Mouse (Mus musculus) MEL (cell line): ENCODE measurements at regions not wholly inside any gene's neighbourhood (a gene's known extent, or its start where the extent isn't known, plus 50 kb on each side); places are given as distances from the start of the nearest gene placed in this dataset.

Experiments
- DNase-seq: peaks from one replicate; pipeline ENCODE4 v3.0.0; 2011; ENCODE audit warnings: low read depth, low spot score
- H3K27ac ChIP-seq: 2 replicates; pipeline ENCODE4 v1.5.1; 2012; ENCODE audit warnings: low read depth, mild to moderate bottlenecking, control low read depth, low read length, moderate library complexity; ENCODE audit not compliant: control insufficient read depth
- H3K27me3 ChIP-seq, 2 experiments: fragments of 150-350 bp in 1 of 2; sonication (generic) in 1 of 2; 2 replicates each; pipeline ENCODE4 v1.6.1; 2012; ENCODE audit warnings: low read length in 2 of 2, mild to moderate bottlenecking in 2 of 2, improper control_type of control experiment in 1 of 2, moderate library complexity in 1 of 2; ENCODE audit not compliant: insufficient read depth in 2 of 2, control insufficient read depth in 1 of 2
- H3K36me3 ChIP-seq, 2 experiments: 2 replicates each; pipeline ENCODE4 v1.6.1; 2012 to 2014; ENCODE audit warnings: low read length in 2 of 2, improper control_type of control experiment in 1 of 2, inconsistent platforms in 1 of 2, mild to moderate bottlenecking in 1 of 2; ENCODE audit not compliant: insufficient read depth in 2 of 2, control insufficient read depth in 1 of 2
- H3K4me1 ChIP-seq, 2 experiments: fragments of 150-350 bp in 1 of 2; sonication (generic) in 1 of 2; 2 replicates each; pipeline ENCODE4 v1.6.1; 2012; ENCODE audit warnings: low read length in 2 of 2, improper control_type of control experiment in 1 of 2, mild to moderate bottlenecking in 1 of 2; ENCODE audit not compliant: insufficient read depth in 2 of 2, control insufficient read depth in 1 of 2
- H3K4me3 ChIP-seq, 2 experiments: fragments of 150-350 bp in 1 of 2; sonication (generic) in 1 of 2; 2 replicates each; pipeline ENCODE4 v1.5.1; 2012; ENCODE audit warnings: low read depth in 2 of 2, low read length in 2 of 2, mild to moderate bottlenecking in 2 of 2, moderate library complexity in 2 of 2, control low read depth in 1 of 2, improper control_type of control experiment in 1 of 2; ENCODE audit not compliant: control insufficient read depth in 1 of 2, insufficient read depth in 1 of 2
- H3K79me2 ChIP-seq: 2 replicates; pipeline ENCODE4 v1.6.1; 2012; ENCODE audit warnings: mild to moderate bottlenecking, low read length, moderate library complexity; ENCODE audit not compliant: control insufficient read depth, poor library complexity, insufficient read depth
- H3K9ac ChIP-seq: 2 replicates; pipeline ENCODE4 v1.6.1; 2012; ENCODE audit warnings: low read depth, mild to moderate bottlenecking, control low read depth, low read length, moderate library complexity; ENCODE audit not compliant: control insufficient read depth, poor library complexity, severe bottlenecking
- H3K9me3 ChIP-seq: fragments of 150-350 bp; sonication (generic); replicated peaks from 2 replicates; pipeline ENCODE4 v1.6.1; 2012; ENCODE audit warnings: mild to moderate bottlenecking, low read length, improper control_type of control experiment, moderate library complexity; ENCODE audit not compliant: insufficient read depth
- CTCF ChIP-seq, 3 experiments: IDR thresholded peaks in 2 of 3; conservative IDR thresholded peaks in 1 of 3; 2 replicates each; pipeline ENCODE4 v1.5.1; 2011 to 2012; ENCODE audit warnings: low read length in 3 of 3, low read depth in 2 of 3, mild to moderate bottlenecking in 2 of 3, improper control_type of control experiment in 1 of 3, inconsistent platforms in 1 of 3, mixed read lengths in 1 of 3, moderate library complexity in 1 of 3; ENCODE audit not compliant: control insufficient read depth in 1 of 3, insufficient read depth in 1 of 3, poor library complexity in 1 of 3, severe bottlenecking in 1 of 3
- ETS1 ChIP-seq: IDR thresholded peaks from 2 replicates; pipeline ENCODE4 v1.6.1; 2012; ENCODE audit warnings: low read depth, mild to moderate bottlenecking, inconsistent platforms, low read length, improper control_type of control experiment, moderate library complexity
- GABPA ChIP-seq: IDR thresholded peaks from 2 replicates; pipeline ENCODE4 v1.6.1; 2012; ENCODE audit warnings: low read depth, mild to moderate bottlenecking, inconsistent platforms, low read length, improper control_type of control experiment, moderate library complexity
- JUND ChIP-seq: IDR thresholded peaks from 2 replicates; pipeline ENCODE4 v1.6.1; 2011; ENCODE audit warnings: low read depth, mild to moderate bottlenecking, improper control_type of control experiment, low read length
- MAFK ChIP-seq: IDR thresholded peaks from 2 replicates; pipeline ENCODE4 v1.6.1; 2011; ENCODE audit warnings: low read depth, mild to moderate bottlenecking, low read length, improper control_type of control experiment, borderline replicate concordance
- MYB ChIP-seq: IDR thresholded peaks from 2 replicates; pipeline ENCODE4 v1.6.1; 2011; ENCODE audit warnings: mild to moderate bottlenecking, low read depth, low read length, improper control_type of control experiment
- NELFE ChIP-seq: IDR thresholded peaks from 2 replicates; pipeline ENCODE4 v1.6.1; 2011; ENCODE audit warnings: low read depth, low read length, improper control_type of control experiment
- NRF1 ChIP-seq: IDR thresholded peaks from 2 replicates; pipeline ENCODE4 v1.6.1; 2014; ENCODE audit warnings: low read depth, mild to moderate bottlenecking, inconsistent platforms, low read length, improper control_type of control experiment, moderate library complexity; ENCODE audit not compliant: poor library complexity, insufficient read depth, severe bottlenecking
- POLR2A ChIP-seq, 2 experiments: IDR thresholded peaks; 2 replicates each; pipeline ENCODE4 v1.6.1; 2011 to 2012; ENCODE audit warnings: low read length in 2 of 2, mild to moderate bottlenecking in 2 of 2, control low read depth in 1 of 2, improper control_type of control experiment in 1 of 2, low read depth in 1 of 2, moderate library complexity in 1 of 2; ENCODE audit not compliant: control insufficient read depth in 1 of 2, insufficient read depth in 1 of 2, poor library complexity in 1 of 2
- POLR2AphosphoS5 ChIP-seq: IDR thresholded peaks from 2 replicates; pipeline ENCODE4 v1.6.1; 2012; ENCODE audit warnings: low read depth, borderline replicate concordance, mild to moderate bottlenecking, inconsistent platforms, low read length, moderate library complexity, mixed read lengths
- RAD21 ChIP-seq: IDR thresholded peaks from 2 replicates; pipeline ENCODE4 v1.6.1; 2011; ENCODE audit warnings: mild to moderate bottlenecking, low read depth, low read length, improper control_type of control experiment
- RCOR1 ChIP-seq: IDR thresholded peaks from 2 replicates; pipeline ENCODE4 v1.6.1; 2012; ENCODE audit warnings: low read depth, mild to moderate bottlenecking, inconsistent platforms, low read length, improper control_type of control experiment
- SMC3 ChIP-seq: IDR thresholded peaks from 2 replicates; pipeline ENCODE4 v1.6.1; 2011; ENCODE audit warnings: low read depth, low read length, improper control_type of control experiment
- TCF12 ChIP-seq: IDR thresholded peaks from 2 replicates; pipeline ENCODE4 v1.6.1; 2014; ENCODE audit warnings: low read depth, mild to moderate bottlenecking, inconsistent platforms, low read length, improper control_type of control experiment, moderate library complexity
- USF1 ChIP-seq: IDR thresholded peaks from 2 replicates; pipeline ENCODE4 v1.6.1; 2014; ENCODE audit warnings: low read depth, mild to moderate bottlenecking, inconsistent platforms, low read length, improper control_type of control experiment, moderate library complexity
- ZC3H11A ChIP-seq: IDR thresholded peaks from 2 replicates; pipeline ENCODE4 v1.6.1; 2012; ENCODE audit warnings: low read depth, mild to moderate bottlenecking, inconsistent platforms, low read length, improper control_type of control experiment
- ZMIZ1 ChIP-seq: IDR thresholded peaks from 2 replicates; pipeline ENCODE4 v1.6.1; 2012; ENCODE audit warnings: low read depth, mild to moderate bottlenecking, inconsistent platforms, low read length, improper control_type of control experiment, moderate library complexity
- ZNF384 ChIP-seq: IDR thresholded peaks from 2 replicates; pipeline ENCODE4 v1.6.1; 2012; ENCODE audit warnings: low read depth, mild to moderate bottlenecking, inconsistent platforms, low read length, improper control_type of control experiment

DNA sequence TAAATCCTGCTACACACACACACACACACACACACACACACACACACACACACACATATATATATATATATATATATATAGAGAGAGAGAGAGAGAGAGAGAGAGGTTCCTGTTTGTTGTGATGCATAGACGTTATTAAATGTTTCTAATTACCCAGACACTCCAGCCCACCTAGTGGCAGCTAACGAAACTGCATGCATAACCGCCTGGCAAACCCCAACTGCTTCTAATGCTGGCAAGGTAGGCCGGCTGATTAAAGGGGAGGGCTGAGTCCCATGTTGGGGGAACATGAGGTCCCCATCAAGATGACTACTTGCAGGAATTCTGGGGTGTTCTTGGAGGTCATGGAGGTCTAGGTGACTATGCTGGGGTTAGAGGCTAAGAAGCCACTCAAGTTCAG, 174.1 kb upstream of the Csf3r start:
- H3K4me1 ChIP-seq: no peaks in the 10 kb centered on the region
- no peak overlapping the region for H3K4me3 ChIP-seq
- DNase-seq: peak; percentile 13
- no peaks in the 10 kb centered on the region for H3K27me3 ChIP-seq
- no peaks in the 10 kb centered on the region for H3K36me3 ChIP-seq
- TF ChIP-seq MAFK (no peak), RAD21 (peak; percentile 7), CTCF (IDR thresholded peaks at IDR 0.05 in 2 of 3, conservative IDR thresholded peaks at IDR 0.05 in 1 of 3; ENCODE audit: control insufficient read depth in 1 of 3, insufficient read depth in 1 of 3, low read depth in 2 of 3, low read length in 3 of 3, poor library complexity in 1 of 3, severe bottlenecking in 1 of 3) (peak in 2 of 3 experiments; percentile 13 to 33; a peak in 2 of 6 replicates), POLR2AphosphoS5 (no peak)
- no peak overlapping the region for H3K27ac ChIP-seq
- H3K9me3 ChIP-seq: no peaks in the 10 kb centered on the region
- H3K9ac ChIP-seq: no peak overlapping the region
- H3K79me2 ChIP-seq: no peaks in the 10 kb centered on the region

DNA sequence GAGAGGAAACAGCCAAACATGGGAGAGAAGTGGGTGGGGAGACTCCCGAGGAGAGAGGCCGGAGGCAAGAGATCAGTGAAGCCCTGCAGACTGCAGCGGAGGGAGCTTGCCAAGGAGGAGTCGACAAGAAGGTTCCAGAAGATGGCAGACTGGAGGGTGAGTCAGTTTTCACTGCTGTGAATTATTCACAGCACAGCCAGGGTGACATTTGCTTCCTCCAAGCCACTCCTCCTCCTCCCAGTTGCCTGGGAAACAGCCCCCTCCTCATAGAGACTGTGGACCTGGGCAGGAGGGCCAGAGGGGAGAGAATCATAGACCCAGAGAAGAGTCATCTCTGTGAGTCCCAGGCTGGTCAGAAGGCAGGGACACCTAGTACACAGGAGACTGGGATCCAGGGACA, 171.8 kb upstream of the Csf3r start:
- H3K36me3 ChIP-seq: no peaks in the 10 kb centered on the region
- H3K79me2 ChIP-seq: no peaks in the 10 kb centered on the region
- no peaks in the 10 kb centered on the region for H3K27me3 ChIP-seq
- no peaks in the 10 kb centered on the region for H3K4me1 ChIP-seq
- H3K9ac ChIP-seq: no peak overlapping the region
- H3K27ac ChIP-seq: no peak overlapping the region
- no peak overlapping the region for H3K4me3 ChIP-seq
- no peaks in the 10 kb centered on the region for H3K9me3 ChIP-seq
- DNase-seq: no peak
- TF ChIP-seq ZC3H11A (no peak), GABPA (no peak), USF1 (no peak), RAD21 (no peak), ZNF384 (no peak), JUND (no peak), NELFE (no peak), TCF12 (no peak), NRF1 (no peak), ZMIZ1 (no peak), RCOR1 (no peak), MYB (no peak), POLR2A (IDR thresholded peaks at IDR 0.05; ENCODE audit: control insufficient read depth in 1 of 2, insufficient read depth in 1 of 2, low read depth in 1 of 2, low read length in 2 of 2, poor library complexity in 1 of 2) (no peak), ETS1 (no peak), SMC3 (no peak)
